Mouse (Mus musculus): ENCODE results near the gene Pld5. TPM values are rescaled to one million over a fixed set of nuclear protein-coding genes. Genes with fewer than 3 reads are reported as not detected.
A peak's percentile ranks its signal among the peaks of the same experiment; 100 is the strongest.

Pld5 gene
- polyA plus RNA-seq, 1 experiment from 2014 or later: 0.60 TPM

DNA sequence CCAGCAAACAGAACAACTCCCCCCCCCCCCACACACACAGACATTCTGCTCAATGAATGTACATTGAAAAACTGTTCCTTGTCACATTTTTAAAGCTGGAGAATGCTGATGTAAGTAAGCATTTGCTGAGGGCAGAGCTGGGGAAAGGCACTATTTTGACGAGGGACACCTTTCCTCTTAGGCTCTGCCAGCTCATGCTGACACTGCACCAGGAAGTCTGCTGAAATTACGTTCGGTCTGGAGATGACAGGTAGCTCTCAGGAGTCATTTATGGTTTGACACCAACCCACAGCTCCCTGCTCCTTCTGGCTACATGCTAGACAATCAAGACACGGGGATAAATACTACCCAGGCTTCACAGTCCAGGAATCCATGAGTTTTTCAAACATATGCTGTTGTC lies 192.8 kb downstream of the Pld5 start:
- 0 out of 2 replicates have a peak, but pooled peaks cover 3% of the 10 kb centered on the region for H3K9me3 ChIP-seq (replicated peaks)
- 54% methylated on average over 4 of the region's 4 CpGs for WGBS
- no peaks in the 10 kb centered on the region for H3K36me3 ChIP-seq
- H3K27ac ChIP-seq (ENCODE audit: poor library complexity, severe bottlenecking): no peak overlapping the region
- H3K9ac ChIP-seq: no peak overlapping the region
- no peaks in the 10 kb centered on the region for H3K27me3 ChIP-seq (replicated peaks)
- no peak for ATAC-seq (ENCODE audit: insufficient number of reproducible peaks, low FRiP score)
- peaks cover 8% of the 10 kb centered on the region; the same call in 1 of the 2 replicates for H3K4me1 ChIP-seq (replicated peaks)
- no peak overlapping the region for H3K4me2 ChIP-seq
- H3K4me3 ChIP-seq: no peak overlapping the region

DNA sequence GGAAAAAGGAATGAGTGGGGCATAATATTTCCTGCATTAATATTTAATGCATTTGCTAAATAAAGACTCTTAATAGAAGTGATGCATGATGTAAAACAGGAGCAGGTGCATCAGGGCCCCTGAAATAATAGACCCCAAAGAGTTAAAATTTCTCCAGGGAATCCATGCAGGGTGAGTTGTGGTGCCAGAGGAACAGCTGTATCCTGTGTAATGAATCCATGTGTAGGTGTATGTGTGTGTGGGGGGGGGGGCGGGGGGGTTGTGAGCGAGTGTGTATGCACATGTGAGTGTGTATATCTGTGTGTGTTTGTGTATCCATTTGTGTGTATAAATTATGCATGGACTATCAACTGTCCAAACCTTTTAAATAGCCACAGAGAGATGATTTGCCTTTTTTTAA lies 194.1 kb downstream of the Pld5 start:
- Histone ChIP-seq H3K9me3 (replicated peaks) (0 out of 2 replicates have a peak, but pooled peaks cover 3% of the 10 kb centered on the region), H3K27ac (ENCODE audit: poor library complexity, severe bottlenecking) (no peak overlapping the region), H3K4me1 (replicated peaks) (peaks cover 8% of the 10 kb centered on the region; the same call in 1 of the 2 replicates), H3K4me2 (no peak overlapping the region), H3K4me3 (no peak overlapping the region), H3K9ac (no peak overlapping the region), H3K27me3 (replicated peaks) (no peaks in the 10 kb centered on the region), H3K36me3 (no peaks in the 10 kb centered on the region)
- WGBS: 72% methylated on average over 2 of the region's 2 CpGs
- no peak for ATAC-seq (ENCODE audit: insufficient number of reproducible peaks, low FRiP score)

DNA sequence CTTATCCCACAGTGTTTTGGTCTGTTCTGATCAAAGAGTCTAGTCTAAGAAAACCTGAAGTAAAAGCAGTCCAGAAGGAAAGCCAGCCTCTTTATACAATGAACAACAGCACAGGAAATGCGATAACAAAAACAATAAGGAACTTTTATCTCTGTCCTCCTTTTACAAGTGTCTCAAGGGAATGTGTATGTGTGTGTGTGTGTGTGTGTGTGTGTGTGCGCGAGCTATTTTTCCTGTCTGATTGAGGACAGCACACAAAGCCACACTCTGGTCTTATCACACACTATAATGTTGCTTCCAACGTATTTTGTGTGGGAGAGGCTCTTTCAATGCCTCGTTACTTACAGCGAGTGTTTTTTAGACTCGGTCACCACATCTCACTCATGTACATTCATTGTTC lies 196.7 kb downstream of the Pld5 start:
- ATAC-seq (ENCODE audit: insufficient number of reproducible peaks, low FRiP score): peak; percentile 43; the same call in 1 of the 2 replicates
- Histone ChIP-seq H3K9ac (no peak overlapping the region), H3K4me2 (no peak overlapping the region), H3K4me1 (replicated peaks) (peaks cover 16% of the 10 kb centered on the region), H3K9me3 (replicated peaks) (0 out of 2 replicates have a peak, but pooled peaks cover 3% of the 10 kb centered on the region), H3K27me3 (replicated peaks) (no peaks in the 10 kb centered on the region), H3K4me3 (no peak overlapping the region), H3K36me3 (no peaks in the 10 kb centered on the region), H3K27ac (ENCODE audit: poor library complexity, severe bottlenecking) (0 out of 2 replicates have a peak overlapping the region, but pooled peaks have one; percentile 11)
- 55% methylated on average over 7 of the region's 7 CpGs for WGBS

DNA sequence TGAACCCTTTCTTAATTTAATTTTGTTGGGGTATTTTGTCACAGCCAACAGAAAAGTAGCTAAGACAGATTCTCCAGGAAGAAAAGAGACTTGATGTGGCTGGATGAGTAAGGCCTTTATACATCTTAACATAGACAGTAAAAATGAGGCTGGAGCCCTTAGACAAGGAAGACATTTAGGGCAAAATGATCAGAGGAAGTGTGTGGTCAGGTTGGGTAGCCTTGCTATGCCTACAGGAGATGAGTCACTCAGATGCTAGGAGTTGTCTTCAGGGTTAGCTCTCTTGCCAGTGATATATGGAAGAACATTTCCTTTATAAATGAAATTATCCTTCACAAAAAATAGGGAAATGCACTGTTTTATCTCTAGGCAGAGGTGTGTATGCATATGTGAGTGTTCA lies 198.3 kb downstream of the Pld5 start:
- Histone ChIP-seq H3K27ac (ENCODE audit: poor library complexity, severe bottlenecking) (no peak overlapping the region), H3K4me1 (replicated peaks) (peaks cover 16% of the 10 kb centered on the region), H3K9ac (no peak overlapping the region), H3K36me3 (no peaks in the 10 kb centered on the region), H3K4me3 (no peak overlapping the region), H3K4me2 (no peak overlapping the region), H3K9me3 (replicated peaks) (0 out of 2 replicates have a peak, but pooled peaks cover 3% of the 10 kb centered on the region), H3K27me3 (replicated peaks) (no peaks in the 10 kb centered on the region)
- no peak for ATAC-seq (ENCODE audit: insufficient number of reproducible peaks, low FRiP score)

DNA sequence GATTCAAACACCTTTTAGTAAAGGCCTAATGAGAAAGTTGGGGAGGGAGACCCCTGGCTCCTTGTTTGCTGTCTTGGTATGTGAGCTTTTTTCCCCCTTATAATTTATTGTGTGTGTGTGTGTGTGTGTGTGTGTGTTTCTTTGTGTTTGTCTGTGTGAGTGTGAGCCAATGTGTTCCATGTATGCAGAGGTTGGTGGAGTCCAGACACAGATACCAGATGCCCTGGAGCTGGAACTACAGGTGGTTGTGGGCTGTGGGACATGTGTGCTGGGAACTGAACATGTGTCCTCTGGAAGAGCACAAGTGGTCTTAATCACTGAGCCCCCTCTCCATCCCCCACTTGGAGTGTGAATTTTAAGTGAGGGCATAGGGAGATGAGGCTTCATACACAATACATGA lies 199.3 kb downstream of the Pld5 start:
- Histone ChIP-seq H3K4me1 (replicated peaks) (peaks cover 16% of the 10 kb centered on the region), H3K36me3 (no peaks in the 10 kb centered on the region), H3K9ac (no peak overlapping the region), H3K9me3 (replicated peaks) (0 out of 2 replicates have a peak, but pooled peaks cover 3% of the 10 kb centered on the region), H3K4me2 (no peak overlapping the region), H3K4me3 (no peak overlapping the region), H3K27me3 (replicated peaks) (no peaks in the 10 kb centered on the region), H3K27ac (ENCODE audit: poor library complexity, severe bottlenecking) (no peak overlapping the region)
- no peak for ATAC-seq (ENCODE audit: insufficient number of reproducible peaks, low FRiP score)

DNA sequence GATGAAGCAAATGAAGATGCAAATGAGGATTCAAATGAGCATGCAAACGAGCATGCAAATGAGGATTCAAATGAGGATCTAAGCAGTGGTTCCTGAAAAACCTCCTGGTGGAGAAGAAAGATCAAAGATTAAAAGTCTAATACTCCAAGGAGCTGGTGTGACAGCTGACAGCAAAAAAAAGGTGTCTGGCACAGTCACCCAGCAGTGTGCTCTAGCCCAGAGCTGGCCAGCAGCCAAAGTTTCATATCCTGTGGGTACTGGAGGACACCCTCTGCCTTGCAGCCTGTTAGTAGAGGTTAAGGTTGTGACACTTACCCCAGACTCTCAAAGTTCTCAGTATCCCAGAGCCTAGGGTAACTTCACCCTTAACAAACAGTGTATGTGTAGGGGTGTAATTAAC lies 199.7 kb downstream of the Pld5 start:
- no peak overlapping the region for H3K4me2 ChIP-seq
- 0 out of 2 replicates have a peak, but pooled peaks cover 3% of the 10 kb centered on the region for H3K9me3 ChIP-seq (replicated peaks)
- no peaks in the 10 kb centered on the region for H3K36me3 ChIP-seq
- peak; percentile 71; the same call in 1 of the 2 replicates for ATAC-seq (ENCODE audit: insufficient number of reproducible peaks, low FRiP score)
- H3K27me3 ChIP-seq (replicated peaks): no peaks in the 10 kb centered on the region
- H3K27ac ChIP-seq (ENCODE audit: poor library complexity, severe bottlenecking): no peak overlapping the region
- H3K4me1 ChIP-seq (replicated peaks): peaks cover 16% of the 10 kb centered on the region
- no peak overlapping the region for H3K4me3 ChIP-seq
- 48% methylated on average over 1 of the region's 1 CpGs for WGBS
- no peak overlapping the region for H3K9ac ChIP-seq

DNA sequence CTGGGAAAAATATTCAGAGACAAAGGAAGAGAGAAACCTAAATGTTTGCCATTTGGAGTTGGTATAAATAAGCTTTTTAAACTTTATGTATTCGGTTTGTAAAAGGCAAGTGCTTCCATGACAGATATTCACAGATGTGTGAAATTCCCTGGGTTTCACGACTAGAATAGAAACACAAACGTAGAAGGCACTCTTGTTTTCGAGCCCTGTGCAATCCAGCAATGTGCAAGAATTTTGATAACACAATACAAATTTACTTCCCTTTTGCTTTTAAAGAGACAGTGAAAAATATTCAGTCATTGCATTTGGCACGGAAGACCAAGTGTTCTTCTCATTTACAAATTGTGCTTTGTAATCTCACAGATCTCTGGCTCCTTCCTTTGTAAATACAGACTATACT lies 200.6 kb downstream of the Pld5 start:
- no peaks in the 10 kb centered on the region for H3K9me3 ChIP-seq (replicated peaks)
- no peak overlapping the region for H3K4me3 ChIP-seq
- H3K36me3 ChIP-seq: no peaks in the 10 kb centered on the region
- peaks cover 16% of the 10 kb centered on the region for H3K4me1 ChIP-seq (replicated peaks)
- no peaks in the 10 kb centered on the region for H3K27me3 ChIP-seq (replicated peaks)
- WGBS: 29% methylated on average over 5 of the region's 5 CpGs
- no peak overlapping the region for H3K27ac ChIP-seq (ENCODE audit: poor library complexity, severe bottlenecking)
- no peak overlapping the region for H3K4me2 ChIP-seq
- H3K9ac ChIP-seq: no peak overlapping the region
- no peak for ATAC-seq (ENCODE audit: insufficient number of reproducible peaks, low FRiP score)

DNA sequence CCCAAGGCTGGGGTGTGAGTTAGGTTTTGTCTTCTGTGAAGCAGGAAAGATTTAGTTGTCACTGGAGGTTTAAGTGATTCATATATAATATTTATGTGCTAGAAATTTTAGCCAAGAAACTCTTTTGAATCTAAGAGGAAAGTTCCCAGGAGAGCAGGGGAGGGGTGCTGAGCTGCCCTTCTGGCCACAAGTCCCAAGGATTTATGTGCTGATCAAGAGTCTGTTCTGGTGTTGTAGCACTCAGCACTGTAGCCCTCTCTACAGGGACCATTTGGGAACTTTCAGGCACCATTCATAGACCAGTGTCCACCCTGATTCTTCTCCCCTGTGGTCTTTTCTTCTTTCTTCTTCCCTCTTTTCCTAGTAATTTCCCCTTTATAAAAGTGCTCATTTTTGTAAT lies 209.8 kb downstream of the Pld5 start:
- Histone ChIP-seq H3K4me3 (no peak overlapping the region), H3K9ac (no peak overlapping the region), H3K4me1 (replicated peaks) (no peaks in the 10 kb centered on the region), H3K9me3 (replicated peaks) (no peaks in the 10 kb centered on the region), H3K27me3 (replicated peaks) (no peaks in the 10 kb centered on the region), H3K36me3 (no peaks in the 10 kb centered on the region), H3K27ac (ENCODE audit: poor library complexity, severe bottlenecking) (no peak overlapping the region), H3K4me2 (no peak overlapping the region)
- ATAC-seq (ENCODE audit: insufficient number of reproducible peaks, low FRiP score): no peak

DNA sequence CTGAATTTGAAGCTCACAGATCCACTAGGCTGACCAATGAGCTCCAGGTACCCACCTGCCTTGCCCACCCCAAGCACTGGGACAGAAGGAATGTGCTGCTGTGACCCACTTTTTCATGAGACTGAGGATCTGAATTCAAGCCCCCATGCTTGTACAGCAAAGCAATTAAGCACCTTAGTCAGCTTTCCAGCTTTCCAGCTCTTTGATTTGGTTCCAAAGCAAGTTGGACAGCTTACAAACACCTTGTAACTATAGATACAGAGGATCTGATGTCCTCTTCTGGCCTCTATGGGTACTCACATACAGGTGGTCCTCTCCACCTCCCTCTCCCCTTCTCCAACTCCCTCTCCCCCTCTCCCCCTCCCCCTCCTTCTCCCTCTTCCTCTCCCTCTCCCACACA lies 210.6 kb downstream of the Pld5 start:
- no peaks in the 10 kb centered on the region for H3K4me1 ChIP-seq (replicated peaks)
- no peak for ATAC-seq (ENCODE audit: insufficient number of reproducible peaks, low FRiP score)
- H3K36me3 ChIP-seq: no peaks in the 10 kb centered on the region
- no peaks in the 10 kb centered on the region for H3K27me3 ChIP-seq (replicated peaks)
- H3K9ac ChIP-seq: no peak overlapping the region
- no peak overlapping the region for H3K4me3 ChIP-seq
- H3K27ac ChIP-seq (ENCODE audit: poor library complexity, severe bottlenecking): no peak overlapping the region
- H3K4me2 ChIP-seq: no peak overlapping the region
- H3K9me3 ChIP-seq (replicated peaks): no peaks in the 10 kb centered on the region

DNA sequence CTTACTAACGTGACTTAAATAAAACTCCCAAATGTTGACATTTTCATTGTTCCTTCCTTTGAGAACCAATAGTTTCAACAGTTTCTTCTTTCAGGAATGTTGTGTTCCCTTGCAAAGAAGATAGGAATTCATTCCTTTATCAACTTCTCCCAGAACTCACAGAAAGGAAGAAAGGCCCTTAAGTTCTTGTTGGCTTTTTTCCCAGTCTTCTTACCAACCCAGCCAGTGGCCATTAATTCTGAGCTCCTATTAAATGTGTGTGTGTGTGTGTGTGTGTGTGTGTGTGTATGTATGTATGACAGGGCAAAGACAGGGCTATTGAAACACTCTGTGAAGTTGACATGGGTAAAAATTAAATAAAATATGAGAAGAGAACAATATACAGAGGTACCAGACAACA lies 221.5 kb downstream of the Pld5 start:
- Histone ChIP-seq H3K36me3 (no peaks in the 10 kb centered on the region), H3K4me2 (no peak overlapping the region), H3K4me1 (replicated peaks) (0 out of 2 replicates have a peak, but pooled peaks cover 4% of the 10 kb centered on the region), H3K9me3 (replicated peaks) (no peaks in the 10 kb centered on the region), H3K9ac (no peak overlapping the region), H3K4me3 (no peak overlapping the region), H3K27me3 (replicated peaks) (no peaks in the 10 kb centered on the region), H3K27ac (ENCODE audit: poor library complexity, severe bottlenecking) (no peak overlapping the region)
- 45% methylated on average over 1 of the region's 1 CpGs for WGBS
- ATAC-seq (ENCODE audit: insufficient number of reproducible peaks, low FRiP score): no peak

DNA sequence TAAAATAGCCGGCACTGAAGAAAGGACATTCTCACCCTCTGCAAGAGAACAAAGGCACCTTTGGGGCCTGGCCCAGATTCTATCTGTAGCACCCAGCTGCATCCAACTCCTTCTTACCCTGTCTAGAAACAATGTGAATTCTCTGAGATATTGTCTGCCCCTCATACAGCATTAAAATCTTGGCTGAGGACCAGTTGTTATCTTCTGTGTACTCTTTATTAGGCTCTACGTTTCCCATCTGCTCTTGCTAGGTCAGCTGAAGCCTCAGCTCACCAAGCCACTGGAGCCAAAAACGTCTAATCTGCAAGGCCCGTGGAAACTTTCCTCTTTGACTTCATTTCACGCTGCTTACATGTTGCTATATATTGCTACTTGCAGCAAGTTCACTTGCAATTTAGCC lies 228.1 kb downstream of the Pld5 start:
- Histone ChIP-seq H3K4me1 (replicated peaks) (peaks cover 31% of the 10 kb centered on the region), H3K4me2 (no peak overlapping the region), H3K4me3 (no peak overlapping the region), H3K27ac (ENCODE audit: poor library complexity, severe bottlenecking) (no peak overlapping the region), H3K9me3 (replicated peaks) (no peaks in the 10 kb centered on the region), H3K9ac (no peak overlapping the region), H3K27me3 (replicated peaks) (no peaks in the 10 kb centered on the region), H3K36me3 (no peaks in the 10 kb centered on the region)
- ATAC-seq (ENCODE audit: insufficient number of reproducible peaks, low FRiP score): peak; percentile 47; the same call in 1 of the 2 replicates
- WGBS: 25% methylated on average over 5 of the region's 5 CpGs

DNA sequence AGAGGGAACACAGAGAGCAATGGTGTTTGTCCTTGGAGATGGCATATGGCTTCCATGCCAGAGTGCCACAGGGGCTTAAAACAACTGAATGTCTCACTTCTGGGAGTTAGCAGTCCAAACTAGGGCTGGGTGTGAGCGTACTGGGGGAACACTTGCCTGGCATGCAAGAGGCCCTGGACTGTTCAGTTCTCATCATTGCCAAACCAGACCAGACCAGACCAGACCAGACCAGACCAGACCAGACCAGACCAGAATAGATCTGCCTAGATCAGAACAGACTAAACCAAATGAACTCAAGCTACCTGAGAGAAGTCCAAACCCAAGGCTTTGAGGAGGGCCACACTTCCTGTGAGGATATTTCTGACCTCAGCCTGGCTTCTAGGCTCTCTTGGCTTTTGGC lies 228.7 kb downstream of the Pld5 start:
- 75% methylated on average over 1 of the region's 1 CpGs for WGBS
- no peak overlapping the region for H3K4me2 ChIP-seq
- no peaks in the 10 kb centered on the region for H3K9me3 ChIP-seq (replicated peaks)
- H3K36me3 ChIP-seq: no peaks in the 10 kb centered on the region
- no peak overlapping the region for H3K4me3 ChIP-seq
- no peaks in the 10 kb centered on the region for H3K27me3 ChIP-seq (replicated peaks)
- peaks cover 31% of the 10 kb centered on the region for H3K4me1 ChIP-seq (replicated peaks)
- no peak overlapping the region for H3K27ac ChIP-seq (ENCODE audit: poor library complexity, severe bottlenecking)
- H3K9ac ChIP-seq: no peak overlapping the region
- ATAC-seq (ENCODE audit: insufficient number of reproducible peaks, low FRiP score): no peak

All from heart, embryonic 12.5 days (tissue).